Mouse (Mus musculus) left cerebral cortex, adult 6 months (tissue): ENCODE results near the gene Tecpr2. TPM values are rescaled to one million over a fixed set of nuclear protein-coding genes. Genes with fewer than 3 reads are reported as not detected.

Source experiments
- long read RNA-seq, 2 experiments: library from polyadenylated mRNA; unstranded; transcript quantifications; one replicate each; pipeline ENCODE4 v2.0.0; 2019 to 2020
- polyA plus RNA-seq: library from polyadenylated mRNA; unstranded; fragments of <200 nt; fragmentation: Nextera tagmentation; gene quantifications from 2 replicates; pipeline ENCODE4 v1.2.3, GENCODE M21; 2021

Tecpr2 gene
- polyA plus RNA-seq: 7.2 and 8.1 TPM in 2 replicates
- long read RNA-seq, experiment 1, full-length matches to known transcripts: 4 of 33 reads
- long read RNA-seq, experiment 1, partial matches to known transcripts: 23 of 33 reads
- long read RNA-seq, experiment 1, other reads (novel, unspliced or antisense): 6 of 33 reads
- long read RNA-seq, experiment 2, partial matches to known transcripts: 15 of 16 reads
- long read RNA-seq, experiment 2, other reads (novel, unspliced or antisense): 1 of 16 reads

DNA sequence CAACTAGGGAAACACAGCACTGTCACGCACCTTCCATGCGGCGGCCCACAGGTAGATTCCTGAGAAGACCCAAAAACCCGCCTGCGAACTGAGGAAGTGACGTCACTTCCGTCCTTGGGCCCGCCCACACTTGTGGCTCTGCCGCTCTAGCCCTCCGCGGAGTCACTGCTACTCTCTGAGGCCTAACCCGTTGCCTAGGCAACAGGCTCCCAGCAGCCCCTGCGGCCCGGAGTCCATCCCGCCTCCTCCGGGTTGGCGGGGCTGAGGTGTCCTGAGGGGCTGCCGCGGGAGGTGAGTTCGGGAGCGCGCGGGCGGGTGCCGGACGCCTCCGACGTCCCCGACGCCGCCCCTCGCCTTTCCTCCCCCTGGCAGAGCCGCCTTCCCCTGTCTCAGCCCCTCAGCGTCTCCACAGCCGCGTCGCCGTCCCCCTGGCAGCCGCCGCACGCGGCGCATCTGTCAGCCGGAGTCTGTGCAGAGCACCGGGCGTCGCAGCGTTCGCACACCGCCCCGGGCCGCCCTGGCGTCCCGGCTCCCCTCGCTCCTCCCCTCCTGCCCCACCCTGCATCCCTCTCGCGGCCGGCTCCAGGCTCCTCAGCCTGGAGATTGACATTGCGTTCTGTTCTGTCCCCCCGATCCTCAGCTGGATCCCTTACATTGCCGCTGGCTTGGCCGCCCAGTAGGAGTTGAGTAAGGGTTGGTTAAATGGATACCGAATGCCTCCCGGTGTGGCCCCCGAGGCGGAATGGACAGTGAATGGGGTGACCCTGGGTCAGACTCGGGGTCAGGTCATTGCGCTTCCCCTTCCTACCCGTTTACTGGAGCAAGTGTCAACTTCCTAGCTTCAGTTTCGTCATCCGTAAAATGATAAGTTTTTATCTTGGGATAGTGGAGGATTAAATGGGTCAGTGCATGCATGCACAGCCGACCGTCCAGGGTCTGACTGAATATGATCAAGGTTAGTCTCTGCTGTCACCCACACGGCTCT lies at the start of gene Tecpr2, which contains the start of gene Cinp:
TSS of gene Tecpr2 (plus strand) at position 229 of the 985 bp plus-strand sequence.
TSS of gene Cinp (minus strand) at position 110 of the 985 bp plus-strand sequence.

DNA sequence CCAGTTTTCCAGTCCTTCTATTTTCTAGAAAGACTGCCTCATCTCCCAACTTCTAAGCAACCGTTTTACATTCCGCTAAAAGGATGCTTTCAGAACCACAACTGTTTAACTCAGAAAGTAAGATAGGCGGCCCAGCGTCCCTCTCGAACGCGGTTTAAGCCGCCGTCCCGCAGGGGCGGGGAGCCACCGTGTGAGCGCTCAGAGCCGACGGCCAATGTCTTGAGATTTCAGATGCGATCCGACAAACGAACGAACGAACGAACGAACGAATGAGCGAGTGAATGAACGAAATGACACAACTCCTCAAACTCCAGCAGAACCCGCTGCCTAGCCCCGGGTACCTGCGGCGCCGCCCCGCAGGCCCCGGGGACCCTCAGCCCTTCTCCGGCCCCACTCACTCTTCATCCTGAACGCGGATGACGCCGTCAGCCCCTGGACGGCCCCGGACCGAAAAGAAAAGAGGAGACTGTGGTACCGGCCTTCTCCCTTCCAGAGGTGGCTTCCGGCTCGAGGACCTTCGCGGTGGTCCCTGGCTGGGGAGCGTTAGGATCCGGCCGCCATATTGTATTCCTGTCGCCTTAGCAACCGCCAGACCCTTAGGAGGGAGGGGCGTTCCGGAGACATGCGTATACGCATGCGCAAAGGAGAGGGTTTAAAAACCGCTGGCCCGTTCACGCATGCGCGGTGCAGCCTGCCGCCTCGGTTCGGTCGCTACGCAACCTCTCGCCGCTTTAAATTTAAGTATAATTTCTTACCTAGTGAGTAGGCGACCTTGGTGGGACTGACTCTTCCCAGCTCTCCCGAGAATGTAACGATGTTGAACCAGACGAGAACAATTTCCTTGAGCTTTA lies 48.5 kb upstream of the Tecpr2 start, which contains the start of gene Mok:
TSS of gene Mok (minus strand) at position 592 of the 851 bp plus-strand sequence.

DNA sequence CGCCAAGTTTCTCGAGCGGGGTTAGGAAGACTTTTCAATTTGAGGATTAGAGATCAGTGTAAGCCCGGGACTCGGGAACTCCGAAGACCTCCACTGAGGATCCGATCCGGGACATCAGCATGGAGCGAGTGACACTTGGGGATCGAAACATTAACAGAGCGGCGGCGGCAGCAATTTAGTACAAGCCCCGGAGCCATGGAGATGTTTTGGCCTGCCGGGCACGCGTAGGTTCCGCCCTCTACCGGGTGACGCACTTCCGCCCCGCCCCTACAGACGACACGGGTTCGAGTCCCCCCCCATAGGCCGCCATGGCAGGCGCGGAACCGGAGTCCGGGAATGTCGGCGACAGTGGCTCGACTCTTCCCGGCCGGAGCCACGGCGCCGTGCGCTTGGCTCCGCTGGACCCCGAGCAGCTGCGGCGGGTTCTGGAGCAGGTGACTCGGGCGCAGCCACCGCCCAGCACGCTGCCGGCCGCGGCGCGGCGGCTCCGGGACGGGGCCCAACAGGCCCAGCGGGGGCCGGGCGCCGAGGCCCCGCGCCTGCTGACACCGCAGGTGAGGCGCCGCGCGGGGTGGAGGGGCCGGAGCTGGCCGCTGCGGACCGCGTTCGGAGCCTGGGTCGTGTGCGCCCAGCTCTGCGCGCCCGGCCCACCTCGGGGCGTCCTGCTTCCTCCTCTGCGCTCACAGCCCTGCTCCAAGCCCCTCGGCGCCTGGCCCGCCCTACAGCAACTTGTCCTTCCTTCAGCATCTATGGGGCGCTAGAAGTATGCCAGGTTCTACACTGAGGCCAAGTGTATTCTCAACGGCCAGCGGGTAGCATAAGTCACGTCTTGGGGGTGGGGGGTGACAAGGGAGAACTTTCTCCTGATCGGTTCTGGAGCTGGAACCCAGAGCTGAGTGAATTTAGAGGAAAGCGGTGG lies 38.8 kb upstream of the Tecpr2 start, which contains the start of gene Zfp839:
TSS of gene Zfp839 (plus strand) at position 244 of the 919 bp plus-strand sequence.

DNA sequence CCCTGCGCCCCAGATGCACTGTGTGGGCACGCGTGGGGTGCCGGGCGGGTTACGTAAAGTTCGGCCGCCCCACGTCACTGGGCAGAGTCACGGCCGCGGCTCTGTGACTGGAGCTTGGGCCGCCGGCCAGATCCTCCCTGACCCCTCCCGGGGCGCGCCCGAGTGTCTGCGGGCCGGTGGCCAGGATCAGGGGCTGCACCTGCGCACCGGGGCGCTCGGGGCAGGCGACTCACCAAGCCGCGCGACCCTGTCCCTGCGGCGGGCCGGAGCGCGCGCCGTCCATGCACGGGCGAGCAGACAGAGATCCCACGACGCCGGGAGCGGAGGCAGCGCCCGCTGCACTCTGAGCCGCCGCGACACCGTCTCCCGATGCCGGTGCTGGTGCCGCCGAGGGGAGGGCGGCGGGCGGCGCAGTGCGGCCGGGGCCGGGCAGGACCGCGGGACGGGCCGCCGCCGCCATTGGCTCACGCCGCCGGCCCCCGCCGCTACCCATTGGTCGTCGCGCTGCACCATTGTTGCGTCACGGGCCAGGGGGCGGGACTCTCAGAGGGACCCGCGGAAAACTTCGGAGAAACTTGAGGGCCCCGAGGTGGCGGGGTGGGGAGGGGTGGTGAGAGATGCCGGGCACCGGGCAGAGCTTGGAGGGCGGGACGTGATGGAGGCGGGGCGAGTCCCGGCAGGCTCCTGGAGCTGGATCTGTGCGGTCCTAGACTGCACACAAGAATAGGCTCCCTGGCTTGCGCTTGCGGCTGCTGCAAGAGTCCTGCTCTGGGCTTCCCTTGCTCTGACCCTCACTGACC lies 89.7 kb downstream of the Tecpr2 start, which contains the start of gene Ankrd9:
TSS of gene Ankrd9 (minus strand) at position 434 of the 800 bp plus-strand sequence.

Other genes starting within 250 kb of the Tecpr2 start
- gene 1700001K19Rik, start 206.6 kb upstream of the Tecpr2 start, polyA plus RNA-seq: not detected in 2 replicates
- gene Hsp90aa1, start 186.5 kb upstream of the Tecpr2 start, polyA plus RNA-seq: 627 and 883 TPM in 2 replicates
- gene Wdr20, start 151.3 kb upstream of the Tecpr2 start, polyA plus RNA-seq: 12.6 and 14.7 TPM in 2 replicates
- 5.7 and 6.1 TPM in 2 replicates for gene Mok, start 48.3 kb upstream of the Tecpr2 start, polyA plus RNA-seq
- 1.4 and 3.9 TPM in 2 replicates for gene Zfp839, start 39.0 kb upstream of the Tecpr2 start, polyA plus RNA-seq
- 84.5 and 119 TPM in 2 replicates for gene Cinp, start 119 bp upstream of the Tecpr2 start, polyA plus RNA-seq
- 30.2 and 38.4 TPM in 2 replicates for gene Ankrd9, start 89.8 kb downstream of the Tecpr2 start, polyA plus RNA-seq
- gene Rcor1, start 150.1 kb downstream of the Tecpr2 start, polyA plus RNA-seq: 1.6 and 2.6 TPM in 2 replicates